ENCODE assay signal across 21 mouse cellular contexts in the genomic region with DNA sequence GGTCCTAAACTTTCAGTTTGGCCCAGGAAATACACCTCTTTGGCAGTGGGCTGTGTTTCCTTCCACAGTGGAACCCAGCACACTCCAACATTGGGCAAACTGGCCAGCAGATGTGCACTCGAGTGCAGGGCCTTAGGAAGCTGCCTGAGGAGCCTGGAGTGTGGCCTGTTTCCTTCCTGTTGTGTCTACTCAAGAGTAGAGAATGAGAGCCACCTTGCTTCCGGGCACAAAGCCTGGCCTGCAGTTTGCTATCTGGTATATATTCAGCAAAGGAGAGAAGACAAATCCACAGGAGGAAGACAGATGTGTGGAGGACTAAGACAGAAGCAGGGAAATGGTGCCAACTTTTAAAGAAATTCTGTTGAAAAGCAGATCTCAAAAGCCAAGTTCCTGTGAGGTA.
DNase-seq lines count a peak whose midpoint lies in the region; ATAC-seq and TF ChIP-seq lines count a peak whose summit lies in the region.
"Had no signal": no experiment of that assay in that cellular context is flagged by ENCODE, and none has a peak within 500 bp of the region (broad histone marks: within the 10 kb centered on the region; RNA-seq: fewer than 3 reads in every experiment).

No protein-coding gene starts in this region.

- no peaks in the 10 kb centered on the region for H3K79me2 ChIP-seq in MEL (ENCODE audit: control insufficient read depth, insufficient read depth, low read length, poor library complexity)

- TF ChIP-seq EP300 in MEL (IDR thresholded peaks at IDR 0.05; ENCODE audit: low read depth in 1 of 2, low read length in 2 of 2): no peak

- no peak for ATAC-seq in forebrain, embryonic 15.5 days (replicated peaks)
- no peak for ATAC-seq in forebrain, embryonic 14.5 days
- peak; percentile 73 for ATAC-seq in inflammation-experienced regulatory T-cells, adult 6 months
- ATAC-seq: hindbrain, embryonic 16.5 days had no signal

- no peak for TF ChIP-seq POLR2A in MEL (IDR thresholded peaks at IDR 0.05; ENCODE audit: control insufficient read depth in 1 of 2, insufficient read depth in 1 of 2, low read depth in 1 of 2, low read length in 2 of 2, poor library complexity in 1 of 2)

- no peak for TF ChIP-seq RAD21 in MEL (IDR thresholded peaks at IDR 0.05; ENCODE audit: low read depth, low read length)

- no peak overlapping the region for H3K4me2 ChIP-seq in forebrain, embryonic 15.5 days (replicated peaks)
- no peak overlapping the region for H3K4me2 ChIP-seq in forebrain, embryonic 14.5 days (ENCODE audit: low read length)
- H3K4me2 ChIP-seq: heart, embryonic 12.5 days; liver, embryonic 11.5 days; lung, embryonic 14.5 days had no signal

- H3K4me1 ChIP-seq in forebrain, embryonic 15.5 days: peaks cover 29% of the 10 kb centered on the region
- peaks cover 30% of the 10 kb centered on the region for H3K4me1 ChIP-seq in forebrain, embryonic 14.5 days (ENCODE audit: control insufficient read depth, insufficient read depth, low read length)
- peaks cover 0 to 5% of the 10 kb centered on the region in 2 experiments; a peak in 2 of 4 replicates for H3K4me1 ChIP-seq in MEL (ENCODE audit: control insufficient read depth in 1 of 2, insufficient read depth in 2 of 2, low read length in 2 of 2)
- H3K4me1 ChIP-seq: heart, embryonic 12.5 days had no signal

- H3K4me3 ChIP-seq in forebrain, embryonic 15.5 days: no peak overlapping the region
- no peak overlapping the region for H3K4me3 ChIP-seq in forebrain, embryonic 14.5 days (ENCODE audit: low read depth, low read length)
- no peak overlapping the region for H3K4me3 ChIP-seq in MEL (ENCODE audit: control insufficient read depth in 1 of 2, insufficient read depth in 1 of 2, low read depth in 2 of 2, low read length in 2 of 2)
- H3K4me3 ChIP-seq: erythroblast, embryonic 14.5 days; heart, embryonic 12.5 days had no signal

- DNase-seq in forebrain, embryonic 14.5 days (ENCODE audit: low spot score): no peak
- DNase-seq in 416B (ENCODE audit: low read depth): peak; percentile 52
- peak; percentile 18 for DNase-seq in MEL (ENCODE audit: low read depth, low spot score)
- no peak for DNase-seq in layer of hippocampus, postnatal 14 days (ENCODE audit: low spot score in 2 of 2)
- DNase-seq in lung, postnatal 14 days: no peak
- DNase-seq in Muller cell, postnatal 12 days (ENCODE audit: inconsistent ontology term): no peak
- DNase-seq: adrenal gland, adult 8-10 months; cerebellum, adult 11 months; cerebellum, postnatal 36 days; layer of hippocampus, postnatal 36 days; left cerebral cortex, postnatal 4 days; lung, embryonic 14.5 days; midbrain, embryonic 14.5 days; thymus, adult 18-20 months had no signal

- H3K36me3 ChIP-seq in forebrain, embryonic 15.5 days: no peaks in the 10 kb centered on the region
- H3K36me3 ChIP-seq in forebrain, embryonic 14.5 days (ENCODE audit: control insufficient read depth, insufficient read depth, low read length): no peaks in the 10 kb centered on the region
- peaks cover 0 to 15% of the 10 kb centered on the region in 2 experiments; a peak in 2 of 4 replicates for H3K36me3 ChIP-seq in MEL (ENCODE audit: control insufficient read depth in 1 of 2, insufficient read depth in 2 of 2, low read length in 2 of 2)

- TF ChIP-seq CTCF in MEL (IDR thresholded peaks at IDR 0.05 in 2 of 3, conservative IDR thresholded peaks at IDR 0.05 in 1 of 3; ENCODE audit: control insufficient read depth in 1 of 3, insufficient read depth in 1 of 3, low read depth in 2 of 3, low read length in 3 of 3, poor library complexity in 1 of 3, severe bottlenecking in 1 of 3): no peak

- H3K27me3 ChIP-seq in forebrain, embryonic 15.5 days: no peaks in the 10 kb centered on the region
- no peaks in the 10 kb centered on the region for H3K27me3 ChIP-seq in forebrain, embryonic 14.5 days (replicated peaks; ENCODE audit: control insufficient read depth, insufficient read depth, low read length)
- H3K27me3 ChIP-seq in MEL (ENCODE audit: control insufficient read depth in 1 of 2, insufficient read depth in 2 of 2, low read length in 2 of 2): no peaks in the 10 kb centered on the region
- H3K27me3 ChIP-seq: heart, embryonic 12.5 days had no signal

- H3K27ac ChIP-seq in forebrain, embryonic 15.5 days (replicated peaks): peak overlapping the region; percentile 48
- H3K27ac ChIP-seq in forebrain, embryonic 14.5 days (ENCODE audit: low read depth, low read length): no peak overlapping the region
- peak overlapping the region; percentile 67 for H3K27ac ChIP-seq in MEL (ENCODE audit: control insufficient read depth, low read depth, low read length)

- H3K9ac ChIP-seq in forebrain, embryonic 15.5 days (replicated peaks): no peak overlapping the region
- H3K9ac ChIP-seq in forebrain, embryonic 14.5 days (ENCODE audit: low read length): no peak overlapping the region
- H3K9ac ChIP-seq in MEL (ENCODE audit: control insufficient read depth, low read depth, low read length, poor library complexity, severe bottlenecking): no peak overlapping the region
- H3K9ac ChIP-seq: heart, embryonic 12.5 days; lung, embryonic 14.5 days had no signal

- no peaks in the 10 kb centered on the region for H3K9me3 ChIP-seq in forebrain, embryonic 15.5 days
- H3K9me3 ChIP-seq in forebrain, embryonic 14.5 days (replicated peaks; ENCODE audit: control insufficient read depth, low read length): no peaks in the 10 kb centered on the region
- no peaks in the 10 kb centered on the region for H3K9me3 ChIP-seq in MEL (replicated peaks; ENCODE audit: insufficient read depth, low read length)
- H3K9me3 ChIP-seq: G1E; heart, embryonic 12.5 days had no signal

- WGBS in forebrain, embryonic 15.5 days: 45% methylated on average over 2 of the region's 2 CpGs
- 49% methylated on average over 2 of the region's 2 CpGs for whole genome bisulfite sequencing in forebrain, embryonic 14.5 days

TF ChIP-seq in MEL, 35 proteins besides CTCF, POLR2A, EP300 and RAD21:
- TF ChIP-seq ZNF384 (IDR thresholded peaks at IDR 0.05; ENCODE audit: low read depth, low read length): no peak
- TF ChIP-seq ZMIZ1 (IDR thresholded peaks at IDR 0.05; ENCODE audit: low read depth, low read length): no peak
- no peak for TF ChIP-seq NELFE (IDR thresholded peaks at IDR 0.05; ENCODE audit: low read depth, low read length)
- TF ChIP-seq UBTF (IDR thresholded peaks at IDR 0.05; ENCODE audit: borderline replicate concordance, insufficient read depth, low read depth, low read length): no peak
- TF ChIP-seq MAX (IDR thresholded peaks at IDR 0.05; ENCODE audit: low read length): no peak

Comparison
In these comparisons a context has a peak if more than half of its experiments do, and no peak if none do; other contexts are left out.
1. DNase-seq: peak in 416B (single experiment) and MEL (single experiment); none in forebrain, embryonic 14.5 days (single experiment), layer of hippocampus, postnatal 14 days (0 of 2), lung, postnatal 14 days (single experiment) and Muller cell, postnatal 12 days (single experiment).